Comparison of ENCODE assay signal across 22 mouse cellular contexts in the genomic region with DNA sequence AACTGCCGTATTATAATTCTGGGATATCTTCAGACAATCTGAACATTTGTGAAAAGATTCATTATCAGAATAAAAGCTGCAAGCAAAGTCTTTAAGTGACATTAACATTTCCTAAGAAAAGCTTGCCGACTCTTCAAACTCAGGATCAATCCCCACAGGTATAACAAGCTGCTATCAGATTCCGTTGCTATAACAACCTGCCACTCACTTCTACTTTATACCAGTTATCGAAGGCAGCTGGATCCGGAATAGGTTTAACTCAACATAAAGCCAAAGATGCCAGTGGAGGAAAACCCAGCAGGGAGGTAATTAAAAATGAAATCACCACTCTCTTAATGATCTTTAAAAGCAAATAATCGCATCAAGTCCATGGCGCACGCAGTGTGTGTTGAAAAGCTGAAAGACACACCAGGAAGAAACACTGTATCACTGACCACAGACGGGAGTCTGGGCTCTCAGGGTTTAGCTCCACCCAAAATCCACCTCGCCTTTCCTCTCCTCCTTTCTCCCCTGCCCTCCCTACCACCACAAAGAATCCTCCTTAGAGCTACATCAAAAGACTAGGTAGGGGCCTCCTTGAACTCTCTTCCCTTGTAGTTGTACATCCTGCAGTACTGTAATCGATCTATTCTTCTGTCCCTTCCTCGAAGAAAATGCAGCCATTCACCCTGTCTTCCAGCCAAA.
DNase-seq lines count a peak whose midpoint lies in the region; ATAC-seq lines count a peak whose summit lies in the region.
"Had no signal": no experiment of that assay in that cellular context is flagged by ENCODE, and none has a peak within 500 bp of the region (broad histone marks: within the 10 kb centered on the region; RNA-seq: fewer than 3 reads in every experiment).

No protein-coding gene starts in this region.

- DNase-seq in forebrain, embryonic 14.5 days (ENCODE audit: low spot score): peak; percentile 61
- DNase-seq in forebrain, embryonic 11.5 days (ENCODE audit: low spot score): no peak
- DNase-seq in midbrain, embryonic 10.5 days (ENCODE audit: low spot score): no peak
- DNase-seq in yolk sac, embryonic 10.5 days (ENCODE audit: low spot score): no peak
- no peak for DNase-seq in right cerebral cortex, postnatal 36 days (ENCODE audit: low spot score in 2 of 2)
- DNase-seq: adrenal gland, postnatal 36 days; cerebellum, adult 11 months; kidney, adult 9 months; kidney, postnatal 25 days; lung, adult 2 months; lung, postnatal 14 days; right cerebral cortex, adult 18-20 months had no signal

- H3K9me3 ChIP-seq in forebrain, embryonic 14.5 days (replicated peaks; ENCODE audit: control insufficient read depth, low read length): no peaks in the 10 kb centered on the region
- no peaks in the 10 kb centered on the region for H3K9me3 ChIP-seq in forebrain, embryonic 11.5 days (ENCODE audit: control insufficient read depth, low read length)
- peaks cover 5% of the 10 kb centered on the region; the same call in 1 of the 2 replicates for H3K9me3 ChIP-seq in midbrain, embryonic 13.5 days
- H3K9me3 ChIP-seq in midbrain, embryonic 10.5 days (replicated peaks): no peaks in the 10 kb centered on the region
- no peaks in the 10 kb centered on the region for H3K9me3 ChIP-seq in forebrain, embryonic 16.5 days (ENCODE audit: control insufficient read depth, low read length)
- H3K9me3 ChIP-seq in midbrain, embryonic 16.5 days (replicated peaks; ENCODE audit: control insufficient read depth, low read length, poor library complexity, severe bottlenecking): no peaks in the 10 kb centered on the region
- H3K9me3 ChIP-seq: embryonic facial prominence, embryonic 13.5 days had no signal

- H3K27me3 ChIP-seq in forebrain, embryonic 14.5 days (replicated peaks; ENCODE audit: control insufficient read depth, insufficient read depth, low read length): no peaks in the 10 kb centered on the region
- H3K27me3 ChIP-seq in forebrain, embryonic 11.5 days (ENCODE audit: control insufficient read depth, insufficient read depth, low read length): no peaks in the 10 kb centered on the region
- no peaks in the 10 kb centered on the region for H3K27me3 ChIP-seq in midbrain, embryonic 13.5 days
- no peaks in the 10 kb centered on the region for H3K27me3 ChIP-seq in midbrain, embryonic 10.5 days (ENCODE audit: low read depth, poor library complexity, severe bottlenecking)
- no peaks in the 10 kb centered on the region for H3K27me3 ChIP-seq in forebrain, embryonic 16.5 days (replicated peaks; ENCODE audit: control insufficient read depth, insufficient read depth, low read length)
- no peaks in the 10 kb centered on the region for H3K27me3 ChIP-seq in midbrain, embryonic 16.5 days (ENCODE audit: control insufficient read depth, insufficient read depth, low read depth, low read length)
- H3K27me3 ChIP-seq: embryonic facial prominence, embryonic 13.5 days; Patski had no signal

- H3K4me2 ChIP-seq in forebrain, embryonic 14.5 days (ENCODE audit: low read length): no peak overlapping the region
- H3K4me2 ChIP-seq in forebrain, embryonic 11.5 days (ENCODE audit: low read depth, low read length, severe bottlenecking): no peak overlapping the region
- 0 out of 2 replicates have a peak overlapping the region, but pooled peaks have one; percentile 9 for H3K4me2 ChIP-seq in midbrain, embryonic 13.5 days (replicated peaks)
- peak overlapping the region; percentile 21 for H3K4me2 ChIP-seq in forebrain, embryonic 16.5 days (ENCODE audit: low read length)
- H3K4me2 ChIP-seq in midbrain, embryonic 16.5 days (ENCODE audit: low read length): peak overlapping the region; percentile 25; the same call in 1 of the 2 replicates
- H3K4me2 ChIP-seq: embryonic facial prominence, embryonic 13.5 days; liver, embryonic 11.5 days had no signal

- WGBS in forebrain, embryonic 14.5 days: 35% methylated on average over 12 of the region's 12 CpGs
- WGBS in forebrain, embryonic 11.5 days: 56% methylated on average over 12 of the region's 12 CpGs
- WGBS in midbrain, embryonic 13.5 days: 63% methylated on average over 12 of the region's 12 CpGs
- WGBS in midbrain, embryonic 10.5 days: 77% methylated on average over 12 of the region's 12 CpGs
- 28% methylated on average over 12 of the region's 12 CpGs for WGBS in forebrain, embryonic 16.5 days
- WGBS in midbrain, embryonic 16.5 days: 37% methylated on average over 12 of the region's 12 CpGs

- no peak overlapping the region for H3K9ac ChIP-seq in forebrain, embryonic 14.5 days (ENCODE audit: low read length)
- H3K9ac ChIP-seq in forebrain, embryonic 11.5 days (ENCODE audit: low read length): no peak overlapping the region
- H3K9ac ChIP-seq in midbrain, embryonic 13.5 days (replicated peaks): no peak overlapping the region
- 0 out of 2 replicates have a peak overlapping the region, but pooled peaks have one; percentile 10 for H3K9ac ChIP-seq in forebrain, embryonic 16.5 days (replicated peaks; ENCODE audit: low read depth, low read length)
- no peak overlapping the region for H3K9ac ChIP-seq in midbrain, embryonic 16.5 days (ENCODE audit: low read depth, low read length)
- H3K9ac ChIP-seq: embryonic facial prominence, embryonic 13.5 days had no signal

- ATAC-seq in forebrain, embryonic 14.5 days: peak; percentile 62; the same call in 1 of the 2 replicates
- no peak for ATAC-seq in forebrain, embryonic 11.5 days (replicated peaks; ENCODE audit: low FRiP score)
- peak; percentile 75 for ATAC-seq in midbrain, embryonic 13.5 days
- peak; percentile 79 for ATAC-seq in forebrain, embryonic 16.5 days
- peak; percentile 90 for ATAC-seq in midbrain, embryonic 16.5 days
- ATAC-seq: intestine, embryonic 16.5 days; Patski had no signal

- peak overlapping the region; percentile 49 for H3K27ac ChIP-seq in forebrain, embryonic 14.5 days (ENCODE audit: low read depth, low read length)
- no peak overlapping the region for H3K27ac ChIP-seq in forebrain, embryonic 11.5 days (ENCODE audit: low read depth, low read length)
- H3K27ac ChIP-seq in midbrain, embryonic 13.5 days: peak overlapping the region; percentile 70
- no peak overlapping the region for H3K27ac ChIP-seq in midbrain, embryonic 10.5 days (replicated peaks)
- peak overlapping the region; percentile 74 for H3K27ac ChIP-seq in forebrain, embryonic 16.5 days (ENCODE audit: low read length)
- H3K27ac ChIP-seq in midbrain, embryonic 16.5 days (ENCODE audit: low read length): peak overlapping the region; percentile 74
- H3K27ac ChIP-seq: embryonic facial prominence, embryonic 13.5 days; heart, embryonic 10.5 days; layer of hippocampus, adult 2 months had no signal

- no peak overlapping the region for H3K4me3 ChIP-seq in forebrain, embryonic 14.5 days (ENCODE audit: low read depth, low read length)
- no peak overlapping the region for H3K4me3 ChIP-seq in forebrain, embryonic 11.5 days (ENCODE audit: low read depth, low read length)
- H3K4me3 ChIP-seq in midbrain, embryonic 13.5 days (replicated peaks): no peak overlapping the region
- no peak overlapping the region for H3K4me3 ChIP-seq in midbrain, embryonic 10.5 days
- no peak overlapping the region for H3K4me3 ChIP-seq in forebrain, embryonic 16.5 days (replicated peaks; ENCODE audit: low read length)
- H3K4me3 ChIP-seq in midbrain, embryonic 16.5 days (ENCODE audit: low read depth, low read length): no peak overlapping the region
- H3K4me3 ChIP-seq: embryonic facial prominence, embryonic 13.5 days; erythroblast, embryonic 14.5 days; heart, embryonic 10.5 days; layer of hippocampus, adult 2 months had no signal

- H3K4me1 ChIP-seq in forebrain, embryonic 14.5 days (ENCODE audit: control insufficient read depth, insufficient read depth, low read length): no peaks in the 10 kb centered on the region
- H3K4me1 ChIP-seq in forebrain, embryonic 11.5 days (replicated peaks; ENCODE audit: control insufficient read depth, insufficient read depth, low read length): no peaks in the 10 kb centered on the region
- H3K4me1 ChIP-seq in midbrain, embryonic 13.5 days (replicated peaks): peaks cover 14% of the 10 kb centered on the region; the same call in 1 of the 2 replicates
- H3K4me1 ChIP-seq in midbrain, embryonic 10.5 days: no peaks in the 10 kb centered on the region
- peaks cover 10% of the 10 kb centered on the region for H3K4me1 ChIP-seq in forebrain, embryonic 16.5 days (replicated peaks; ENCODE audit: control insufficient read depth, insufficient read depth, low read length)
- peaks cover 9% of the 10 kb centered on the region for H3K4me1 ChIP-seq in midbrain, embryonic 16.5 days (ENCODE audit: control insufficient read depth, insufficient read depth, low read length)
- H3K4me1 ChIP-seq: embryonic facial prominence, embryonic 13.5 days; heart, embryonic 10.5 days had no signal

- H3K36me3 ChIP-seq in forebrain, embryonic 14.5 days (ENCODE audit: control insufficient read depth, insufficient read depth, low read length): no peaks in the 10 kb centered on the region
- H3K36me3 ChIP-seq in forebrain, embryonic 11.5 days (ENCODE audit: control insufficient read depth, insufficient read depth, low read length): no peaks in the 10 kb centered on the region
- 0 out of 2 replicates have a peak, but pooled peaks cover 3% of the 10 kb centered on the region for H3K36me3 ChIP-seq in midbrain, embryonic 13.5 days
- H3K36me3 ChIP-seq in midbrain, embryonic 10.5 days: no peaks in the 10 kb centered on the region
- no peaks in the 10 kb centered on the region for H3K36me3 ChIP-seq in forebrain, embryonic 16.5 days (ENCODE audit: control insufficient read depth, insufficient read depth)
- no peaks in the 10 kb centered on the region for H3K36me3 ChIP-seq in midbrain, embryonic 16.5 days (ENCODE audit: control insufficient read depth, insufficient read depth, low read length)
- H3K36me3 ChIP-seq: embryonic facial prominence, embryonic 13.5 days; heart, embryonic 10.5 days had no signal

Comparison
In these comparisons a context has a peak if more than half of its experiments do, and no peak if none do; other contexts are left out.
1. H3K27ac ChIP-seq: peak in forebrain, embryonic 14.5 days (single experiment), midbrain, embryonic 13.5 days (single experiment), forebrain, embryonic 16.5 days (single experiment) and midbrain, embryonic 16.5 days (single experiment); none in forebrain, embryonic 11.5 days (single experiment) and midbrain, embryonic 10.5 days (single experiment).
2. H3K4me2 ChIP-seq: peak in midbrain, embryonic 13.5 days (single experiment), forebrain, embryonic 16.5 days (single experiment) and midbrain, embryonic 16.5 days (single experiment); none in forebrain, embryonic 14.5 days (single experiment) and forebrain, embryonic 11.5 days (single experiment).